Mouse (Mus musculus): ENCODE results near the gene Pih1d2.

GRCm38 (mm10) chr9:50617794-50618330, 741 bp downstream of the Pih1d2 start:
- no peak for TF ChIP-seq POLR2A (IDR thresholded peaks at IDR 0.05; ENCODE audit: insufficient read depth, low read depth, low read length)
- no peak for TF ChIP-seq CTCF (IDR thresholded peaks at IDR 0.05; ENCODE audit: insufficient read depth, low read depth, low read length)

All from olfactory bulb, adult 2 months (tissue).